ENCODE assay signal across 18 mouse cellular contexts in the genomic region with DNA sequence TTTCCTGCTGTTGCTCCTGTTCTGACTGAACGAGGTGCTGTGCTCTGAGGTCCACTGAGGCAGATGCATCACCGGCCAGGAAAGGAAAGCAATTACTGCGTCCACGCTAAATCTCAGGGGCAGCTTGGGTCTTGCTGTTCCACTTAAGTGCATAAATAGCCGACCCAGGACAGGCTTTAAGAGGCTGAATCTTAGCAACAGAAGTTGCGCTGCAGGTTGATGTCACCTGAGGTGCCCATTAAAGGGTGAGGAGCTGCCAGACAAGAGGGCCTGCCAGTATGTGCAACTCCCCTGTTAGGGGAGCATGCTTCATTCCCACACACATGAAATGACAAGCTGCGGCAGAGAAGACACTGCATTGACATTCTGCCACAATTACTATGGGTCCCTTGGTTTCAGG.
"Had no signal": no experiment of that assay in that cellular context is flagged by ENCODE, and none has a peak within 500 bp of the region (broad histone marks: within the 10 kb centered on the region; RNA-seq: fewer than 3 reads in every experiment).

No protein-coding gene starts in this region.

- H3K4me1 ChIP-seq: limb, embryonic 12.5 days; liver, embryonic 13.5 days; lung, embryonic 15.5 days; stomach, embryonic 15.5 days had no signal

- H3K9ac ChIP-seq: limb, embryonic 12.5 days; liver, embryonic 13.5 days; liver, postnatal 0 days; lung, embryonic 15.5 days; neural tube, embryonic 12.5 days; stomach, embryonic 15.5 days had no signal

- H3K27me3 ChIP-seq: liver, embryonic 13.5 days; lung, embryonic 15.5 days; neural tube, embryonic 12.5 days; stomach, embryonic 15.5 days had no signal

- H3K4me2 ChIP-seq: limb, embryonic 12.5 days; liver, embryonic 13.5 days; lung, embryonic 15.5 days; neural tube, embryonic 12.5 days; stomach, embryonic 15.5 days had no signal

- H3K4me3 ChIP-seq: limb, embryonic 12.5 days; liver, embryonic 13.5 days; lung, embryonic 15.5 days; megakaryocyte, embryonic 14.5 days; myocyte; neural tube, embryonic 12.5 days; stomach, embryonic 15.5 days had no signal

- H3K36me3 ChIP-seq: limb, embryonic 12.5 days; liver, embryonic 13.5 days; lung, embryonic 15.5 days; neural tube, embryonic 12.5 days; stomach, embryonic 15.5 days had no signal

- DNase-seq: kidney, adult 2 months; kidney, postnatal 25 days; layer of hippocampus, adult 9-11 months; layer of hippocampus, postnatal 36 days; liver; liver, embryonic 13.5 days; liver, postnatal 0 days; lung, postnatal 14 days; right cerebral cortex, postnatal 14 days; thymus, postnatal 36 days had no signal

- H3K27ac ChIP-seq: limb, embryonic 12.5 days; liver, embryonic 13.5 days; lung, embryonic 15.5 days; macrophage; neural tube, embryonic 12.5 days; stomach, embryonic 15.5 days had no signal

- H3K9me3 ChIP-seq: limb, embryonic 12.5 days; liver, embryonic 13.5 days; lung, embryonic 15.5 days; neural tube, embryonic 12.5 days; stomach, embryonic 15.5 days had no signal

- ATAC-seq: intestine, embryonic 16.5 days; liver, postnatal 0 days had no signal
